Mouse (Mus musculus) layer of hippocampus, postnatal 14 days (tissue): ENCODE measurements around the gene Camta1. TPM values are rescaled to one million over a fixed set of nuclear protein-coding genes. Genes with fewer than 3 reads are reported as not detected.

Experiments
- DNase-seq, 2 experiments: peaks; one replicate each; pipeline ENCODE4 v3.0.0; 2021 to 2022; ENCODE audit warnings: low spot score in 2 of 2, mixed read lengths in 1 of 2
- total RNA-seq, 2 experiments: library from RNA; stranded (reverse); gene quantifications; 2 replicates each; pipeline ENCODE4 v1.2.3; 2021

Gene Camta1
- total RNA-seq, 2 experiments from 2014 or later, result 230 to 235 TPM

DNA sequence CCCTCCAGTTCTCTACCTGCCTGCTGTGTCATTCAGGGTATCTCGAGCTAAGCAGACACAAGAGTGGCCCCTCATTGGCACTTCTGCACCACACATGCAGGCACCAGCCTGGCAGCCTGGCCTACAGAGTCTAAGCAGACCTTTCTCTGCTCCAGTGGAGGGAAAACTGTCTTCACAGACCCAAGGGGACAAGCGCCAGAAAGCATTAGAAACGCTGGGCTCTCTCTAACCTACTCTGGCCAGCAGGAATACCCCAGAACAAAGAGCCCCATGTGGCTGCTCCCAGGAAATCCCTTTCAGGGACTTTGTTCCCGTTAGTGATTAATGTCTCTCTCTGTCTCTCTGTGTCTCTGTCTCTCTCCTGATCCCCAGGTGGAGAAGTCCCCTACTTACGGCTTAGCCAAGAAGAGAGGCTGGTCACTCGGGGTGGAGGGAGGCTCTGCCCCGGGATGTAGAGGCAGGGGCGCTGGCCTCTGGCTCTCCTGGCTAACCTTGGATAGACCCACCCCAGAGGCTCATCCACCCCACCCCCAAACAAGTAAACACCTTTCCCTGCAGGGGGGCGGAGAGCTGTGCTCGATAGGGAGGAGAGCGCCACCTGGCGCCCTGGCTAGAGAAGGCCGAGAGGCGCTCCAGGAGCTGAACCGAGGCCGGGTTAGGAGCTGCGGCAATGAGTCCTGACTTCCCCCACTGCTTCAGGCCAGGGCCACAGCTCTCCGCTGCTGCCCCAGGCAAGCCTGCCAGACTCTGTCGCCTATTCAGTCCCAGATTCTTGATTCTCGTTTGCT lies 722.4 kb downstream of the Camta1 start:
- peak; percentile 84 to 89 for DNase-seq

DNA sequence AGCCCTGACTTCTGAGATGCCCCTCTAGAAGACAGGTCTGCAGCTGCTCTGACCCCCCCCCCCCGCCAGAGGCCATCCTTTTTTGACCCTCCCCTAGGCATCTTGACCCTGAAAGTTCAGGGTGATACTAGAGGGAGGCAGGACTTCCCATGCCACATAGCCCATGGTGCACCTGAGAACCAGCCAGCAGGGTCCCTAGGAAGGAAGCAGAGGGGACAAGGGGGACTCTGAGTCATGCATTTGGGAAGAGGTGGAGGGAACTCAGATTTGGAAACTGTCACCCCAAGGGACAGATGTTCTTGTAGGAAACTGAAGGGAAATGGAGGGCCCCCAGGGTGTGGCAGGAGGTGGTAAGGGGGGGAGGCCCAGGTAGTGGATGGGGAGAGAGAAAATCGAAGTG lies 723.1 kb downstream of the Camta1 start:
- no peak for DNase-seq

DNA sequence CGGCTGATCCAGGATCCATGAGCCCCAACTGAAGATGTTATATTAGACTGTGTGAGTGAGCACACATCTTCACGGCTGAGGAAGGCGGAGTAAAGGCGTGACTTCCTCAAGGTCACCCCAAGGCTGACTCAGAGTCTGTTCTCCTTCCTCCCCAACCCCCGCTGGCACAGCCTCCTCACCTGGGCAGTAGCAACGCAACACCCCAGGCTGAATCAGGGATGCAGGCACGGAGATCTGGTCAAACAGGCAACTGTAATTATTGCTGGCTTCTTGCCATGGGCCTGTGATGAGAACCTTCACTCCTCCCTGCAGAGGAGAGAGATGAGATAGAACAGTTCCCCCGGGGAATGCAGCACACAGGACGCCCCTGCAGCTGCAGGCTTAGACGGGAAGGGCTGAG lies 723.5 kb downstream of the Camta1 start:
- no peak for DNase-seq

DNA sequence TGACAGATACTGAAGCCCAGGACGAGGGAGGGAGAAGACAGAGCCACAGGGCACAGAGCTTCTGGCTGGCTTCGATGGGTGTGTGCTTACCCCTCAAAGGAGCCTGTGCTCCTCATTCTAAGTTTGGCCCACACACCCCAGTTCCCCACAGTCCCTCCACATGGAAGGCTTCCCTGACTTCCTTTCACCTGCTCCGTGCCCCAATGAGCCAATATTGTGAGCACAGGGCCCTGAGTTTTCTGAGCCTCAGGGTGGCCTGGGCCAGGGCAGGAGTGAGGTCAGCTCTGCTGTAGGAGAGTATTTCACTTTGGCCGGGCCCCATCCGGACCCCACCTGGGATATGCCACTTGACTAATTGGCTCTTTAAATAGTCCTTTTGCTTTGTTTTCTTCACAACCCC lies 724.0 kb downstream of the Camta1 start:
- no peak for DNase-seq

DNA sequence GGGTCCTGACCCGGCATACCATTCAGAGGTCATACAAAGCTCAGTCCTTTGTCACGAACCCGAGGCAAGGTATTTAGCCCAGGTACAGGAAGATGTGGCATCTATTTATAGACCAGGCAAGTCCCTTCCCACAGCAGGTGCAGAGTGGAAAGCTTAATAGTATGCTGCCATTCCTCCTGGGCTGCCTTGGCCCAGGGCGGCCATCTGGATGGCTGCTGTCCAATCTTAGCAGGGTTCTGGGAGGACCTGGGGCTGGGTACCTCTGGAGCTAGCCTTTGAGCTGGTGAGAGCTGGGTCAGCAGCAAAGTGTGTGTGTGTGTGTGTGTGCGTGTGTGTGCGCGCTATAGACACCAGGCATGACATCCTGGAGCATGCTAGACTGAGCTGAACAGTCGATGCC lies 726.2 kb downstream of the Camta1 start:
- no peak for DNase-seq

DNA sequence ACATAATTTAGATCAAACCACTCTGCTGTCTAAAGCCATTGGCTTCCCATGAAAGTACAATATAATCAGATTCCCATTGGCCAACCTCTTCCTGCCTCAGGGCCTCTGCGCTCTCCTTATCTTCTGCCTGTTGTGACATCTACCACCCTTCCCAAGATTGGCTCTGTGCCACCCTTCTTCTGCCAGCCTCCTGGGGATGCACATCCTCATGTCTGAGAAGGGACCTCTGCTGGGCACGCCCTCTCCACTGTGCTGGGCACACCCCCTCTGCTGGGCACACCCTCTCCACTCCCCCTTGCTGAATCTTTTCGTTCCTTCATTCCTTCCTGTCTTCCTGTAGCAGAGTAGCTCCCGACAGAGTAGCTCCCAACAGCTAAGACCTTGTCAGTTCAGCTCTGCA lies 727.9 kb downstream of the Camta1 start:
- no peak for DNase-seq

DNA sequence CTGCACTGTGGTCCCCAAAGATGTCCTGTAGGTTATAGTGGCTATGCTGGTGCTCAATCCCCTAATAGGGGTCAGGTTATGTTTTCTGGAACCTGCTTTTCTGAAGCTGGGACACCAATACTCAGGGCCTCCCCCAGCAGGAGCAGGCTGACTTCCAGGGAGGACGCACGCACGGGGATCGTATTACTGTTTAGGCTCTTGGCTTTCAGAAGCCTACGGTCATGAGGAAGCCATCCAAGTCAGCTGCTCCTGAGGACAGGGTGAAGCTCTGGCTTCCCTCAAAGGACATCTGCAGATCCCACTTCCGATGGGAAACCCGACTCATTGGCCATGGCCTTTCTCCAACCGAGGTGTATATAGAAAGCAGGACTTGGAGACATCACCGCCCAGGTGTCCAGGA lies 729.2 kb downstream of the Camta1 start:
- DNase-seq, result no peak

DNA sequence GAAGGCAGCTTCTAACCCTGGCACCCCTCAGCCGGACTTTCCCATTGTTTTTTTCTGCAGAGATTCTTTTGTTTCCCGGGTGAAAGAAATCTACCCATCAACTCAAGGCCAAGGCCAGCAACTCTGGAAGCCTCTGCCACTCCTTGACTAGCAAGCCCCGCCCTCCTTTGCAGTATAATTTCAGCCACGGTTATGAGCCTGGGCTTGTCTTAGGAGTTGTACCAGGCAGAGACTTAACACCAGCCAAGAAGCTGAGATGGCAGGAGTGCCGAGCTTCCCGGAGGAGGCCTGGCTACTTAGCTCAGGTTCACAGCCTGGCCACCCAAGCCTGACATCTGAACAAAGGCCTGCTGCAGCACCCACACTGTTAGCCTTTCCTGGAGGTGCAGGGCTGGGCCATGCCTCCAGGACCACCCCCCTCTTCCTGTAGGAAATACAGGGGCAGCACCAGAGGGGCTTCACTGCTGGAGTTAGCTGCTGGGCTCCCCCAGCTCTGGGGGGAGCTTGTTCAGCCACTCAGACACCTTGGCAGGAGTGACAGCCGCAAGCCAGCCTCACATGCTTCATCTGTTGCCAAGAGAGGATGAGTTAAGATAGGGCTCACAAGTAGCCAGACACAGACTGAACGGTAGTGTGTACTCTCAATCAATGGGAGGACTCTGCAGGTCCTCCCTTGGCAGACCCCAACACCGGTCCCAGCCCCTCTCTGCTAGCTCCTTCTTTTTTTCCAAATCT lies 730.8 kb downstream of the Camta1 start:
- DNase-seq, result no peak

DNA sequence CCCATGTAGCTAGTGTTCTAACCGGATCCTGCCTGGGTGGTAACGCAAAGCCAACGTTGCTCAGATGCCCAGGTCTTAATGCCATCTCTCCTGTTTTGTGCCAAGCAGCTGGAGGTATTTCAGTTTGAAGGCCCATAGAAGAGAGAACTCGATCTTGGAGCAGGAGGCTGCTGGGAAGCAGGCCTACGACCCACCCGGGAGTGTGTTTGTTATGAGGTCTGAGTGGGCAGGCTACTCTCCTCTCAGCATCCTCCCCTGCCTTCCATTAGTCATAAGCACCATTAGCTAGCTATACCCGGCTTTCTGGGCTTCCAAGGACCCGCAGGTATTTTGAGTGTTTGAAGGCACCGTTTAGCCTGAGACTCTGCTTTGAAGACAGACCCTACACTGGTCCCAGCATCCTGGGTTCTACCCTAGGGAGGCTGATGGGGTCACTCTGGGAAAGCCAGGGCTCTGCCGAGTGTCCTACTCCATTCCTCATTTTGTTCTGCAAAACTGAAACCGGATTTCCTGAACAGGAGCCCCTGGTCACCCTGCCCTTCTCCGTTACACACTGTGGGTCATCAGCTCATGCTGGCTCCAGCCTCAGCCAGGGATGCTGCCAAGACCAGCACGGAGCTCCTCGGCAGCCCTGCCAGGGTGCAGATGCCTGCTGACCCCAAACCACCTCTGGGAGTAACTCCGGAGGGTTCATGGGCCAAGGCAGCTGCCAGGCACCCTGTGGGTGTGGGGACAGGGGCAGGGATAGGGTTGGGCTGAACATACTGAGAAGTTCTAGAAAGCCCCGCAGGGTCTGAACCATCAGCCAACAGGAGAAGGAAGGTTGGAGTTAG lies 731.7 kb downstream of the Camta1 start:
- DNase-seq, result no peak

DNA sequence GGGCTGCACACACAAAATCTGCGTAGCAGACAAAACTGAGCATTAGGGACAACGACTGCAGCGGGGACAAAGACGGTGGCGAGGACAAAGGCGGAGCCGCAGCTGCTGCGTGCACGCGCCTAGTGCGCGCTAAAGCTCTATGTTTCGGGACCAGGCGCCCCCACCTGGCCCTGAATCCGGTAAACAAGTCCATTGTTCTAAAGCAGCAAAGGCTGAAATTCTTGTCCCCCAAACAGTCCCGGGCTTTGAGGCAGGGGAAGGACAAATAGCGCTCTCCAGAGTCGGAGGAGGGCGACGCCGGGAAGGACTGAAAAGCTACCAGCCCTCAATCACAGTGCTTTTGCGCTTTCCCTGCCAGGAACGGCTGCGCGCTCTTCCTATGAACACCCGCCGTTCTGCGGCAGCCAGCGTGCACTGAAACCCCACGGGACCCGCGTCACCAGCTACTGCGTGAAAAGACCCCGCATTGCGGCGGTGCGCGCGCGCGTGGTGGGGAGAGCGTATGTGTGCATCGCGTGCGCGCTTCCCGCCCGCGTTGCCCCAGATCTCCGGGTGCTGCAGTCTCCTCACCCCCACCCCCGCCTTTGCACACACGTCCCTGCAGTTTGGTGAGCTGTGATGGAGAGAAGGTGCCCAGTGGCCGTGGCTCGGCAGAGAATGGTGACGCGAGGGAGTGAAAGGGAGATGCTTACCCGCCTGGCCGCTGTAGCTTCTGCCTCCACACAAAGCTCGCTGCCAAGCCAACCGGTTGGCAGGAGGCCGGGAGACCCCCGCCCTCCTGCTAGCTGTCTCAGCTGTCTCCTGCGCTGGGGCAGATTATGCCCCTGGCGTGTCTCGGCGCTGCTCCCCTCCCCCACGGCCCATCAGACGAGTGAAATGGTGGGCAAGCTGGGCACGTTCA lies 732.8 kb downstream of the Camta1 start:
- peak; percentile 86 to 87 for DNase-seq

DNA sequence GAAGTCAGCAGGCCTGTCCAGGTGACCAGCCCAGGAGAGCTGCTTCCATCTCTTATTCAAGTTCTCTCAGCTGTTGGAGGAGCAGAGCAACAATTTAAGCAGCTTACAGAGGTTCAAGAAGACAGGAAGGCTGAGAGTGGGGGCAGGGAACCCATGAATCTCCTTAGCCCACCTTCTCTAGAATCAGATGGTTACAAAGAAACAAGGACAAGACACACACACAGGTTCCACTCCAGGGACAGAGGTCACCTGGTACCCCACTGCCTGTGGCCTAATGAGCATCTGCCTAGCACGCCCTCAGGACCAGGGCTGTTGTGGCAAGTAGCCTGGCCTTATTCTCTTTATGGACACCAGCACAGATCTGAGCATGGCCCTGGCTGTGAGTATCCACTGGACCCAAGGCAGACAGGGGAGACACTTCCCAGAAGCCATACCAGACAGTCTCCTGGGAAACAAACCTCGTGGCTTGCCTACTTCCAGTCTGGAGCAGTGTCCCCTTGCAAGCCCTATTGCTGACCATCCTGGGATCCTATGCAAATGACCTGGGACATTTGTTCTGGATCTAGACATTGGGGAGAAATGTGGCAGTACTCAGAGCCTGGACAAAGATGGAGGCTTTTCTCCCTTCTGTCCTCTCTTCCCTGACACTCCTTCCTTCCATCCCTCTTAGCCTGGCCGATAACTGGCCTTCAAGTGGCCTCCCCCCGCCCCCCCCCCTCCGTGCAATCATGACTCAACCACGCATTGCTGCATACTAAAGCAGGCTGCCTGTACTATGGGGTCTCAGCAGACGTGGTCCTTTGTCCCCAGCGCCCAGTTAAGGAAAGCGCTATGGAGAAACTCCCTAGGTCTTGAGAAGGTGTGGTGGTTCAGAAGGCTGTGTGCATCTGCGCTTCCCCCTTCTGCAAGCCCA lies 733.8 kb downstream of the Camta1 start:
- DNase-seq, result no peak

DNA sequence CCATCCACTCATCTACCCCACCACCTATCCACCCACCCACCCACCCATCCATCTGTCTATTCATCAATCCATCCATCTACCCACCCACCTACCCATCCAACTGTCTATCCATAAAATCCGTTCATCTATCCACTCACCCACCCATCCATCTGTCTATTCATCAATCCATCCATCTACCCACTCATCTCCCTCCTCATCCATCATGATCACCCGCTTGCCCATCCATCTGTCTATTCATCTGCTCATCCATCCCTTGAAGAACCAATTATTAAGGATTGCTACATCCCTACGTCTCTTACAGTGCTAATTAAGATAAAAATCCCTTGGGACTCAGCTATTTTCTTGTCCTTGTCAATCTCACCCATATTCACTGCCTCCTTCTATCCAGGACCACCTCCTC lies 742.8 kb downstream of the Camta1 start:
- DNase-seq, result peak in 1 of 2 experiments; percentile 70

DNA sequence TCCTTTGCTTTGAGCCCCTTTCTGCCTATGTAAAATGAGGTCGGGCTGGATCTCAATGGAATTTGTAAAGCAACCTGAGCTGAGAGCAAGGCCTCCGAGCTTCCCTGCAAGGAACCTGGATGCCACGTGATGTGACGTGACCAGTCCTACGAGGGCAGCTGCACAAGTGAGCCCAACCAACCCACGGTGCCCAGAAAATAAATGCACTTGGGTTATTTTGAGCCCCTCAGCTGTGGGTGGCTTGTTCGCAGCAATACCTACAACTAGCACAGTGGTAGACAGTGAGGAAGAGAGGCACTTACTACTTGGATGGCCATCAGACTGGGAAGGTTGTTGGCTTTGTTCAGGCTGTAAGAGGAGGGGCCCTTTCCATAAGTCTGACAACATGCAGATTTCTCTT lies 747.1 kb downstream of the Camta1 start:
- no peak for DNase-seq

DNA sequence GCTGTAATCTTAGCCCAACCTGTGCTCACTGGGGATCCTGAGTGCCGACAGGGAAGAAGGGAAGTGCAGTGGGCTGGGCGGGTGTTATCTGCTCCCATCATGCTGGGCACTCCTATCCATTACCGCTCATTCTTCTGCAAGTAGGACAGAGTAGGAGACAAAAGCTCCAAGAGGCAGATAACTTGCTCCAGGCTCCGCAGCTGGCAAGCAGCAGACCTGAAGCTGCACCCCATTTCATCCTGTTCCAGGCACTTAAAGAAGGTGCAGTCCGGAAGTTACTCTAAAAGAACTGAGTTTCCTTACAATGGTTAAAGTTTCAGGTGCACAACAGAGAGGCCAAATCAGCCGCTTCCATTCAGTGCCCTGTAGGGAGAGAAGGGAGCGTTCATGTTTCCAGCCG lies 750.5 kb downstream of the Camta1 start:
- no peak for DNase-seq

DNA sequence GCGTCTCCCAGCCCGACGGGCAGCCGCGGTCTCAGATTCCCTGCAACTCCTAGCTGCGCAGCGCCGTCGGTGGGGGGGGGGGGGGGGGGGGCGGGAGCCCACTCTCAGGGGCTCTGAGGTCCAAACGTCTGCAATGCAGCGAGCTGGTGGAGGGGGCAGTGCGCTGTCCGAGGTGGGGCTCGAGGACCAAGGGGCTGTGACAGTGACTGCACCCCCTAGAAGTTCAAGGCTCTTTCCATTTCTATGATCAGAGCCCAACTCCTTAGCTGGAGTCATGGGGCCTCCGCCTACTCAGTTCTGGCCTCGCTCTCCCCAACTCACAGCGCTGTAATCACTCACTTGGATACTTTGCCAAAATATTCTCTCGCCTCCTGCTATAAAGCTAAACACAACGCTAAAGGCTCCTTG lies 752.8 kb downstream of the Camta1 start:
- DNase-seq, result no peak

DNA sequence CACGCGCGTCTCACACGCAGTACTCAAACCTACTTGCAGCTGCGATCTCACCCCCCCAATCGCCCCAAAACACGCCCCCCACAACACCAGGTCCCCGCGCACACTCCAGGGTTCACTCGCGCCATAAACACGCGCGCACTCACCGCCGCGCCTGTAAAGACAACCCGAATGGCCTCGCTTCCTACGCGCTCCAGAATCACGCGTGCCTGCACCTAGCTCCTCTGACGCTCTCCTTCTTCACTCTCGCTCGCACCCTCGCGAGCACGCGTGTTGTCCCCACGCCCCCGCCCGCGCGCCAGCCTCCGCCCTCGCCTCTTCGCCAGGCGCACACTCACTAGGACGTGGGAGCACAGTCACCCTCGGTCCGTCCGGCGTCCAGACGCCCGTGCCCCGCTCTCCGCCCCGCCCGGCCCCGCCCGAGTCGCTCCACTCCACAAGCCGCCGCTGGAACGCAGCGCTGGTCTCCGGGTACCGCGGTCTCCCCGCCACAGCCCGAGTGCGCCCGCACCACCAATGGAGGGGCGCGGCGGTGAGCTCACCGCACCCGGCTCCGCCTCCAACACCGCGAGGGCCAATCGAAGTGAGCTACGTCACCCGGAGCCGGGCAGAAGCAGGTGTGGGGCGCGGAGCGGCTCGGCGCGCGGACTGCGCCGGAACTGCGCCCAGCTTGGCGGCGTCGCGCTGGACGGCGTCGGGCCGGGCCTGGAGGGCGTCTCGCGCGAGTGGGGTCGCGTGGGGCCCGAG lies 753.5 kb downstream of the Camta1 start:
- DNase-seq, result peak; percentile 86 to 92

DNA sequence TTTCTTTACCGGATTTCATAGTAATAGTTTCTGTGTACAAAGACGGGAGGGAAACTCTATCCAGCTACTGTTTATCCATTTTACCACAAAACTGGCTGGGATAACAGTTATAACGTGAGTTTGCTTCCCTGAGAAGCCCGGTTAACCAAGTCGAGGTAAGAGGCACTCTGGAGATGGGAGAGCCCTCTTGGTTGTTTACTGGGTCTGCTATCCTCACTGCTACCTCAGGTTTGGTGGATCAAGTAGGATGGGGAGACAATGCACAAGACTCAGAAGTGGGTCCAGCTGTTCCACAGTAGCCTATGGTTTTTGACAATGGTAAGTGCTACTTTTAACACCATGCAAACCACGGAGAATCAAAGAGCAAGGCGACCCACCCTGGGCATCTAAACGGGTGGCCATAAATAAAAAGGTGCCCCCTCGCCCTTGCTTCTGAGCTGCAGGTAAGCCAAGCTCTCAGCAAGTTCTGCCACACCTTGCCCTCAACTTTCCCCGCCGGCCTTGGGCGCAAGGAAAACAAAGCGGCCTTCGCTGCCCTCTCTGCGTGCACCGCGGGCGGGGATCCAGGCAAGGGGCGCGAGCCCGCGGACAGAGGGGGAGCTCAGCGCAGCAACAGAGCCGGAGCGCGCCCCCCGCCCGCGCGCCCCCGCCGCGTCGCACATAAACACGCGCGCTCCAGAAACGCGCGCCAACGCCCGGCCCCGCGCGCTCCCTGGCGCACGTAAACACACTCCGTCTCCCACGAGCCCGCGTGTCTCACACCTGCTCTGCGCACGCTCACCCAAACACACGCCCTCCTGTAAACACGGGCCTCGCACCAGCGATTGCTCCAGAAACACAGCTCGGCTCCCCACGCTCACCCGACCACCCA lies 754.3 kb downstream of the Camta1 start:
- DNase-seq, result peak in 1 of 2 experiments; percentile 69

DNA sequence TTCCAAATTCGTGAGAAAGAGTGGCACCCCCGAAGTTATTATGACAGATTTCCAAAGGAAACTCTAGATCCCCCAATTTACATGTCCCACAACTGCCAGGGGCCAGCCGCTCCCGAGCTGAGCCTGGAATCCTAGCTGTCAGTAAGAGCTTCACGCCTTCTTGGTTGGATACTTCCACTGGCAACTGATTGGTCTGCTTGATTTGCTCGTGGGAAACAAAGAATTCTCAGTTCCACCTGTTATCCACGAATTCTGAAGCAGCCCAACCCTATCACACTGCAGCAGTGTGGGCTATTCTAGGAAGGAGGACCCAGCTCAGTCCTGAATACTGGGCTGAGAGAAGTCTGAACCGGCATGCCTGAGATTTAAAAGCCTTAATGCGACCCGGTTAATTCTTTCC lies 755.2 kb downstream of the Camta1 start:
- DNase-seq, result no peak
